Mouse (Mus musculus): Measurements from ENCODE around the gene Slc22a1.

The Slc22a1 gene

DNA sequence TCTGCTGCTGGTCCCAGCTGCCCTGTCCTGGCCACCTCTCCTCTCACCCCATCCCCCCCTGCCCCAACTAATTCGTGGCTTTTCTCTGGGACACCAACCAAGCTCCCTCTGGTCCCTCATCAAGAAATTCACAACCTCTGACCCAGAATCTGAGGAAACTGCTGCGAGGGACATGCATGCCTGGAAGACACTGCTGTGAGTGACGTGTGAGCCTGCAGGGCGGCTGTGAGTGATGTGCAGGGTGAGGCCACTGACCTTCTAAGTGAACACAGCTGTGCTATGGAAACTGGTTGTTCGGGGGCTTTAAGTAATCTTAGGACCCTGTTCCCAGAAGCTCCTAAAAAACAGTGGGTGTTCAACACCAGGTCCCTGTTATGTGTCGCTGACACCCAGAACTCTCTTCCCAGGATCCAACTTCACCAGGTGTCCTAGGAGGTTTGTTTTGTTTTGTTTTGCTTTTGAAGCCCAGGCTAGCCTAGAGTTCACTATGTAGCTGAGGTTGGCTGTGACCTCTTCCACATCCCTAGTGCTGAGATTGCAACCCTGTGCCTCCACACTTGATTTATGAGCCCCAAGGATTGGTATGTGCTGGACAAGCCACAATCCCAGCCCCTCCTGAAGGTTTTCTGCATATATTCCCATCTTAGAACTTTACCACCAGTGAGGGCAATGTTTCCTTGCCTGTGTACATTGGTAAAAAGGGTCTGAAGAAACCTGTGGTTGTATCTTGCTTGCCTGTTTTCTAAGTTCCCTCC, 44.5 kb downstream of the Slc22a1 start:
- DNase-seq, result no peak

DNA sequence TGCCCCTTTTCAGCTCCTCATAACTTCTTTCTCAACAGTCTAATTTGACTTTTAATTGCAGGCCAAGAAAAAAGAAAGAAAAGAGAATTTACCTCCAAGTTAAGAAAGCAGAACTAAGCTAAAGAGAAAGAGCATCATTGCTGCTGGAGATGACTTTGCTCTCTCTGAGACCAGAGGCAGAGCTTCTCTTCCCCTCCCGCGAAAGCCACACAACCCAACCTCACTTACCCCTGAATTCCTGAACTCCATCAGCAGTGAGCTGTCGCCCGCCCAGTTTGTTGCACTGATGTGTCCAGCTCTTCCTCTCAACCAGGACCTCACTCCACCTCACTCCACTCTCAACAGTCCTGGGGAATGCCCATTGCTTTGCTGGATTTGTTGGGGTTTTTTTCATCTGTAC, 47.6 kb downstream of the Slc22a1 start:
- no peak for DNase-seq

- DNase-seq, result no peak
Observed at GRCm38 (mm10) chr17:12619641-12620040, 56.0 kb downstream of the Slc22a1 start.

DNA sequence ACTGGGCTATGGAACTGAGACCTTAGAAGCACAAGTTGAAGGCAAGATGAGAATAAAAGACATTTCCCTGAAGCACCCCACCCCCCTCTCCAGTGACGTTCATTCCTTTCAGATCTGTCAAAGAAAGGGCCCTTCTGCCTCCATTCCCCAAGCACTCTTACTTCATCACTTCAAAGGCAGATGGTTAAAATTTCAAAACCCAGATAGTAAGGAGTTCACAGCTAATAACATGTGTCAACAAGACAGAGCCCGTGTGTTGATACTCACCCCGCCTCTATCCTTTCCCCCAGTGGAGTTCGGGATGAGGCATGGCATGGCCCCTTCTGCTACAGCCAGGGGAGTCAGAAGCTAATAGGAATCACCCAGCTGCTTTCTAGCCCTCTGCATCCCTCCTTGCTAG, 60.2 kb downstream of the Slc22a1 start:
- no peak for DNase-seq

DNA sequence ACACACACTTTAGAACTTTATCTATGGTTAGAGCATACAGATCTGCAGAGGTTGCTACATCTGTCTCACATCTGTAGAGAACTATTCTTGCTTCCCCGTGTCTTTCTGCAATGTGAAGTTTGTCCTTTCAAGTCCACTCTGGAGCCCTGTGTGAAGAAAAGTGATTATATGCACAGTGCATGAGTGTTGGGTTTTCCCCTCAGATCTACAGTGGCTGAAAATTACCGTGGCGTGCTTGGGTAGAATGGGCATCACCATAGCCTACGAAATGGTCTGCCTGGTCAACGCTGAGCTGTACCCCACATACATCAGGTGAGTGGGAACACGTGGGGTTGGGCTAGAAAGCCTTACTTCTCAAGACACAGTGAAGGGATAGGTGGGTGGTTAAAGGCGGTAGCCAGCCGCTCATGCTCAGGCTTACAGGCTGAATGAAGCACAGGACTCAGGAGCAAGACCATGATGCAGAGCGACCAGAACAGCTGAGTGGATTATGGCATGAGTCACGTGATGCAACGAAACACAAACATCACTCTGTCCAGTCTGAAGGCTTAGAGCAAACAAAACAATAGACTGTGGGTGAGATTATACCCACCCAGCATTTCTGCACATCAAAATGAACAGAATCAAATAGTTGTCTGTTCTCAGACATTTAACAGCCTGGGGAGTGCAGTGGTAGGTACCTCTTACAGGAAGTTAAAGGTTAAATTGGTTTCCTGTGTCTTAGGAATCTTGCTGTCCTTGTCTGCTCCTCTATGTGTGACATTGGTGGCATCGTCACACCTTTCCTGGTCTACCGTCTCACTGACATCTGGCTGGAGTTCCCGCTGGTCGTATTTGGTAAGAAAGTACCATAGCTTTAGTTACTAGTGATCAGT, 60.9 kb downstream of the Slc22a1 start:
- no peak for DNase-seq

- no peak for DNase-seq
Observed at GRCm38 (mm10) chr17:12607202-12607601, 68.4 kb downstream of the Slc22a1 start.

DNA sequence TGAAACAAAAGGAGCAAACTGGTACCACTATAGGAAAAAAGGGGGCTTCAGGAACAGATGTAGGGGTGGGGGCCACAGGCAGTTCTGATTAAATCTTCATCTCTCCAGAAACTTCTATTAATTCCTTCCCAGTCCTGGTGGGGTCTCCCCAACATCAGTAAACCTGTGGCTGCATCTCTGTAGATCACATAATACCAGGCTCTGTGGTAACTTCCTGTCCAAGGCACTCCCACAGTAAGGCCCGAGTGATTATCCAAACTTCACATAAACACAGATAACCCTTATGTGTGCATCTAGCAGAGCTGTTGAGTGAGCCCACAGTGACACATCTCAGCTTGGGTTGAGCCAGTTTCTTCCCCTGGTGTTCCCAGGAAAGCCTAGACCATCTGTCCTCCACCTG, 69.0 kb downstream of the Slc22a1 start:
- no peak for DNase-seq

Data from spleen, adult 18-20 months (tissue).